Mouse (Mus musculus): ENCODE measurements around the gene Kctd11.

- peak; percentile 30; the same call in 1 of the 2 replicates for TF ChIP-seq CTCF (IDR thresholded peaks at IDR 0.05; ENCODE audit: low read depth)
- TF ChIP-seq EP300 (optimal IDR thresholded peaks at IDR 0.05) = no peak
Observed at GRCm38 (mm10) chr11:69846198-69846680, 35.0 kb downstream of the Kctd11 start, which contains the start of gene Plscr3.

Measured in stomach, postnatal 0 days (tissue).